Mouse (Mus musculus) heart, postnatal 10 days (tissue): ENCODE results near the gene Vav3. TPM values are rescaled to one million over a fixed set of nuclear protein-coding genes. Genes with fewer than 3 reads are reported as not detected.

ENCODE experiments used
- DNase-seq, 2 experiments: peaks; one replicate each; pipeline ENCODE4 v3.0.0; 2021
- intact Hi-C: fragments of 180-260 bp; cut with DNase I; formaldehyde crosslinking; loops from one replicate; pipeline ENCODE4 v1.15.1; 2025
- total RNA-seq, 2 experiments: library from RNA; stranded (reverse); gene quantifications; 2 replicates each; pipeline ENCODE4 v1.2.3; 2021

The Vav3 gene
- total RNA-seq, 2 experiments from 2014 or later, result 12.5 to 18.7 TPM

DNA sequence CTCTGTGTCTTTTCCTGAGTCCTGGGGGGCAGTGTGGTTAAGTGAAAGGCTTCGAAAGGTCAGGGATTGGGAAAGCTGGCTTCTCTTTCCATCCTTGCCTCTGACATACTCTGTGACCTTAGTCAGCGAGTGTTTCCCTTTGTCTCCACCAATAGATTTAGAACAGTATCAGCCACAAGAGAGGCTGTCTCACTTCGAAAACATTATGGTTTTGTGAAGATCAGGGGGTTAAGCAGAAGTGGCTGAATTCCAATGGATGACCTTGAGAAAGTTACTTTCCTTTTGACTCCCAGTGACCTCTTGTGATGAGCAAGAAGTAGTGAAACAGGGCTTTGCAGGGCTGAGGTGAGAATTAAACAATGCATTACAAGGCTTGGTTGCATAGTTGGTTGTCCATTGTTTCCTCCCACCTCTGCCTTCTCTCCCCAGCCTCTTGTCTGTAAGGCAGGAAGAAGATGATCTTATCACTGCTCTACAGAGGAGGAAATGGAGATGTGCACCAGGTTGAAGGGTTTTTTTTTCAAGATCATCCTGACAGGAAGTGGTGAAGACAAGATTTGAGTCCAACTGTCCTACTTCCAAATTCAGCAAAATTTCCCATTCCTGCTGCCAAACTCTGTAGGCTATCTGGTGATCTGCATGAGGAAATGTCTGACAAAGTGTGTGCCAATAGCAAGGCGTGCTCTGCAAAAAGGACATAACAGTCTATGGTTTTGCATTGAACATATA is 11.7 kb downstream of the Vav3 start:
- intact Hi-C loops, result no loop called here
- DNase-seq, result peak; percentile 17 to 21

DNA sequence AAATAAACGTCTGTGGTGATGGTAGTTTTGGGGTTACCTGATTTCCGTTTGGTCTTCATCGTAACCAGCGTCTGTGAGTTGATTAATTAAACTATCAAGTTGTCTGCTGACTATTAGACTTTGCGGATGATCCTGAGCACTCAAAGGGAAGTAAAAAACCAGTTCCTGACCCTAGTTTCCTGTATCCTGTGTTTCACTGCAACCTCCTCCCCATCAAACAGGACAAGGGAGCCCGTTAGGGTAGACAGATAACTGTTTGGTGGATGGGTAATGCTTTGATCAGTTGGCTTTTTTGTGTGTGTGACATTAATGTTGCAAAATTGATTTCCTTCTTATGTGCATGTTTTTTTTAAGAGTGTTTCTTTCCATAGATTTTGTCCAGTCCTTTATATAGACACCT is 12.2 kb downstream of the Vav3 start:
- intact Hi-C loops, result no loop called here

DNA sequence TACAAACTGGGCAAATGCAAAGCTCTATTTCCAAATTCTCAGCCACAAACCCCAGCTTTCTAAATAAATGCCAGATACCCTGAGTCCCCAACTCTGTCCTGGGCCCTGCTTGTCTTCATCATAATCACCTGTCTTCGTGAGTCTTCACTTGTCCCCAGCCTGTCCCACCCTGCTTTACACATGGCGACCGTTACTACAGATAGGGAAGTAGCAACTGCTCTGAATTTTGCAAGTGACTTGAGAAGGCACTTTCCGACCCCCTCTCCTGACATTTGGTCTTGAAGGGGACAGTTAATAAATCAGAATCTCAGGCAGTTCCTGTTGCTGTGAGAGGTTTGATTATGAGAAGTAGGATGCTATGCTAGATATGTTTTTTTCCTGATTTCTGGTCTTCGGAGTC is 13.4 kb downstream of the Vav3 start:
- no peak for DNase-seq
- intact Hi-C loops, result no loop called here

More for the DNA sequence above, 12.2 kb downstream of the Vav3 start:
- DNase-seq, result no peak

DNA sequence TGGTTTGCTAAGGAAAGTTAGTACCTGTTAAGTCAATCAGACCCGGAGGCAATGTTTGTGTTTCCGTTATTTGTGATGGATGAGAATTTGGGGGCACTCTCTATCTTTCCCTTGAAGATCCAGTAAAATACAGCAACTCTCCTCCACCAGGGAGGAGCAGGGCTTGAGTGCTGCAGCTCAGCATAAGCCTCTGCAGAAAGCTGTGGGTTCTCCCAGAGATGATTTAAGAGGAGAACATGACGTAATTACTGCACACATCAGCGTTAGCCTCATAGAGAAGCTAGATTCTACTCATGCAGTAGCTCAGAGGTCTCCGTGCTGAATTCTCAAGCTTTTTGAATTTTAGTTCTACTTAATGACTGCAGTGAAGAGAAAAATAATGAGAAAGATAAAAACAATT is 14.7 kb downstream of the Vav3 start:
- no peak for DNase-seq
- intact Hi-C loops, result no loop called here

DNA sequence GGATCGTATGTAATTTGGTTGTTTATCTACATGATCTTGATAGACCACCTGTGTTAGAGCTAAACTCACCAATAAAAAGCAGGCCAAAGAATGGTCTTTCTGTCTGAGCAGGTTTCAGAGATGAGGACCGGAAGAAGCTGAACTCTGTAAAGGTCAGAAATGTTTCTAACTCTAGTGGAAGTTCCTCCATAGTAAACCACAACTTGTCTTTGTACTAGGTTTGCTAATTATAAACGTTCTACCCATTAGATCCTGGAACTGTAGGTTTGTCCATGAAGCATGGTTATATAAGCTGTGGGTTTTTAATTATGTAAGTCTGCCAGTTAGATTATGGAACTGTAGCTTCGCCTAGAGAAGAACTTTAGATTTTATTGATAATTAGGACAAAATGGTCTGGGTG is 20.3 kb downstream of the Vav3 start:
- intact Hi-C loops, result no loop called here
- DNase-seq, result no peak

DNA sequence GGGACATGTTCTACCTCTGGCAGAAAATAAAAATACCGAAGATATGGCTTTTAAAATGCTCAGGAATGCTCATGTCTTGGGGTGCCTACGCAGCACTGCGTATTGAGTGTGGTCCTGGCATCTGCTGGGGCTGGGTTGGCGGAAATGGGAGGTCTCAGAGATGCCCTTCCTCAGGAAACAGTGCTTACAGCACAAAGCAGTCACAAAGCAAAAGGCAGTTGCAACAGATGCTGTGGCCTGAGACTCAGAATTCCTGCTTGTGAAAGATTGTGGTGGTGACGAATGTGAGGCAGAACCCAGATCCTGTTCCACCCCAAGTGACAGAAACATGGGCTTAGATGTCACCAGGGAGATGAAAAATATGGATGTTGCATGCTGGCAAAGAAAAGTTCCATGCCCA is 21.4 kb downstream of the Vav3 start:
- DNase-seq, result peak in 1 of 2 experiments; percentile 29
- intact Hi-C loops, result no loop called here

DNA sequence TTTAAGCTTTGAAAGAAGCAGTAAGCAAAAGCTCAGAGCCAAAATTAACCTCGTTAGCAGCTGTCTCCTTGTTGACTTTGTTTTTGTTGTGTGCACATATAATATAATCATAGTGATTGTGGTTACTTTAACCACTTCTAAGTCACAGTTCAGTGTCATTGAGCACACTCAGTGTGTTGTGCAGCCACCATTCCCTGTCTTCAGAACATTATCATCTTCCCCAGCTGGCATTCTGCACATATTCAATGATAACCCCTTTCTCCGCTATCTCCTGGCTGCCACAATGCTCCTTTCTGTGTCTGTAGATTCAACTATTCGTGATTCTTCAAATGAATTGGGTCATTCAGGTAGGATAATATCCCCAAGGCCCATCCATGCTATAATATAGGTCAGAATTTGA is 21.9 kb downstream of the Vav3 start:
- no peak for DNase-seq
- intact Hi-C loops, result no loop called here

DNA sequence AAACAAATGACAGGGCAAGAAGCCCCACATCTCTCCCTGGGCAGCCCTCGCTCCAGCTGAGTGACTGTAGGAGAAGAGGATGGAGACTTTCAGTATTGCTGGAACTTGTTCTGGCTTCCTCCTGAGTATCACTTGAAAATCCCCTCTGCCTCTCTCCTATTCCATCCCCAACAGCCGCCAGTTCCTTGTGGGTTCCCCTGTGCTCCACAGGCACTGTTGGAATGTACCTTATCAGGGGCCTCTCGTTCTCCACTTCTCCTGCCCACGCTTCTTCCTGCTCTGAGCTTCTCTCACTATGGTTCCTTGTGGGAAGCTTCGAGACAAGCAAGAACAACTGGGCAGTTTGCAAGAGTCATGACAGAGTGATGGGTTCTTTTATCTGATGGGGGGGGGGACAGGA is 23.1 kb downstream of the Vav3 start:
- no peak for DNase-seq
- intact Hi-C loops, result no loop called here

DNA sequence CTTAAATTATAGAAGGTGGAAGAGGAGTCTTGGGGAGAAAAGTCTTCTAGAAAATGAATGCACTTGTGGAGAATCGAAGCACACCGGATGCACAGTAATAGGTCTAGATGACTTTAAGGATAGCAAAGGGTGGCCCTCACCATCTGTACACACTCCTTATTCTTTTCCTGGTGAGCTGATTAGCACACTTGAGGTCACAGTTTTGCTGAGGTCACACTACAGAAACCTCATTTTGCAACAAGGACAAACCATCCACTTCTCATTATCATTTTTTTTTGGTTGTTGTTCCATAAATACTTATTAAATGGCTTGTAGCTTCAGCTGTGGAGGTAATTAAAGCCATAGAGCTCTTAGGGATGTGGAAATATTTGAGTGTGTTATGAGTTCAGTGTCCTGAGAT is 25.4 kb downstream of the Vav3 start:
- no peak for DNase-seq
- intact Hi-C loops, result no loop called here

DNA sequence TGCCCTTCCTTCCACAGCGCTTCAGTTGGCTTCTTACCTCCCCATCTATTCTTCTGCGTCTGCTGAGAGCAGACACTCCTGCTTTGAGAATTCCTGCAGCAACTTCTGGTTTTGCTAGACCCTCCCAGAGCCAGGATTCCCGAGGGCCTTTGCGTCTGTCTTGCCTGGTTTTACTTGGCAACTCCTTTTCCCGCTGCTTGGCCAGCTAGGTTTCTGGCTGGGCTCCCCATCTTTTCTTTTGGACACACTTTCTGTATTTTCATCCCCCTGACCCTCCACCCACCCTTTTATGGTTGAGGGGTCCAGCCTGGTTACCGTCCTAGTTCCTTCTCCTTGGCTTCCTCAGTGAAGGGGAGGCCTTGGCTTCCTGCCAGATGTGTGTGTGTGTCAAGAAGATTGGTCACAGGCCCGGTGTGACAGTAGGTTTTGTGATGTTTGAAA is 26.0 kb downstream of the Vav3 start:
- peak; percentile 42 to 58 for DNase-seq
- intact Hi-C loops, result no loop called here

DNA sequence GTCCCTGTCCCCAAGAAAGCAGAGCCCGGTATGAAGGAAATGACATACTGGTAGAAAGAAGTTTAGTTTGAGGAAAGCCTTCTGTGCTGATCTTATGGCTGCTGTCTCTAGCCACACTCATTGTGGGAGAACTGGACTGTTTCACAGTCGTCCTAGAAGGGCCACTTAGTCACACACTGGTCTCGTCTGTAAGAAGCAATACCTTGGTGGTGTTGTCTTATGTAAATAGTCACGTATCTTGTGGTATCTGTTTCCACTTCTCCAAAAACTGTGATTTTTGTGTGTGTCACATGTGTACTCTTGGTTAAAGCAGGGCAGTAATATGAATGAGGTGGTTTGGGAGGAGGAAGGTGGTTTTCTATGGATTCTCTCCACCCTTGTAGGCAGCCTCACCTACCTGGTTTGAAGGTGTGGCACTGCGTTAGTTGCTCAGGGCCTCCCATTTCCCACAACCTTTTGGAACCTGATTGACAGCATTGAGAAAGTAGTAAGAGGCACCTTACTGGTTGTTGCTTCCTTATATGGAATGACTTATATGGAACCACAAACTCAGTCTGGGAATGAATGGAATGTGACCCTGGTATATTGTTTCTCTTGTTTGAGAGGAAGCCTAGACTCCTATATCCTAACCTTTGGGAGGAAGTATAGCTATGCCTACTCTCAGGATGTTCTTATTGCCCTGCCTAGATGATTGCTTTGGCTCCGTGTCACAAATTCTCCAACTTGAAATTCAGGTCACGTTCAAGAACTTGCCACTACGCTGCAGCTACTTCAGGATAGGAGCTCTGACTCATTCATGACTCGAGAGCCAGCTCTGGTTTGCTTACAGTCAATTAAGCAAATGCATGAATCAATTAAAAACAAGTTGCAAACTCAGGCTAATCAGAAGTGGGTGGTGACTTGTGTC is 28.2 kb downstream of the Vav3 start:
- DNase-seq, result no peak

DNA sequence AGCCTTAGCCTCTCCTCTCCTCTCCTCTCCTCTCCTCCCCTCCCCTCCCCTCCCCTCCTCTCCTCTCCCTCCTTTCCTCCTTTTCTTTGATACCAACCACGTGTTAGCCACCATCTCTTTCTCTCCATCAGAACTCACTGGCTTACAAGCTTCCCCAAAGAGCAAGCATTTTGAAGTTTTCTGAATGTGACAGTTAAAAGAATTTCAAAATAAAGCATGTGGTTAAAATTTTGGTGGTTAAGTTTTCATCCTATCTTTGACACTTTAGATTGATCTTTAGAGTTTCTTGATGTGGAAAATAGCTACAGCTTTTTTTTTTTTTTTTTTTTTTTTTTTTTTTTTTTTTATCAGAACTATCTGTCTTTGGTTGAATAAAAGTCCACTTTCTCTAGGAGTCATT is 31.1 kb downstream of the Vav3 start:
- intact Hi-C loops, result no loop called here
- no peak for DNase-seq

More for the DNA sequence above, 28.2 kb downstream of the Vav3 start:
- intact Hi-C loops, result no loop called here

DNA sequence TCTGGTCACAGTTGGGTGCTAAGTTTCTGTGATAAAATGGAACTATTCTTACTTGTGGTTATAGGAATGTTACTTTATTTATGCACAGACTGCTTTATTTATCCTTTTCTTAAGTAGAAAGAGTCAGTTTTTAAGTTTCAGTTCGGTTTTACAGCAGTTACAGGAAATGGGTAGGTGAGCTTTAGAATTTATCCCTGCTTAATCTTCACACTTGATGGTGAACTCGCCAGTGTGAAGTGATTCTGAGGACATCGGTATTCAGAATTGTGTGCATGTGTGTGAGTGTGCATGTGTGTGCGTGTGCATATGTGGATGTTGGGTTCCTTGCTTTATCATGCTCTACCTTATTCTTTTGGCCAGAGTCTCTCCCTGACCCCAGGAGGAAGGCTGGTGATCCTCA is 32.2 kb downstream of the Vav3 start:
- intact Hi-C loops, result no loop called here
- no peak for DNase-seq

DNA sequence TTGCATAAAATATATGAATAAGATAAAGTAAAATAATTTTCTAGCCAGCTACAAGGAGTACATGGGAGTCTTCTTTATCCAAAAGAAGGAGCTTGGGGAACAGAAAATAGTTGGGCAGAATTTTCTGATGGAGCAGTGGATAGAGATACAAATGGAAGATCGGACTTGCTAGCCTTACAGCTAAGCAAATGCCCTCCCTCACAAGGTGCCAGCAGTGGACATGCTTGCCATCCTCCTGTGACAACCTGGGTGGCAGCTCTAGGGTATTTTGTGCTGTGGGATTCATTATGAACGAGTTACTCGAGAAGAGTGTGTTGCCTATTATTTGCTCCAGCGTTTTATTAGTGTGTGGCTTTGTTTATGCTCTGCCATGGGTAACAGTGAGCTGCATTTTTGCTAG is 37.8 kb downstream of the Vav3 start:
- no peak for DNase-seq
- intact Hi-C loops, result no loop called here

DNA sequence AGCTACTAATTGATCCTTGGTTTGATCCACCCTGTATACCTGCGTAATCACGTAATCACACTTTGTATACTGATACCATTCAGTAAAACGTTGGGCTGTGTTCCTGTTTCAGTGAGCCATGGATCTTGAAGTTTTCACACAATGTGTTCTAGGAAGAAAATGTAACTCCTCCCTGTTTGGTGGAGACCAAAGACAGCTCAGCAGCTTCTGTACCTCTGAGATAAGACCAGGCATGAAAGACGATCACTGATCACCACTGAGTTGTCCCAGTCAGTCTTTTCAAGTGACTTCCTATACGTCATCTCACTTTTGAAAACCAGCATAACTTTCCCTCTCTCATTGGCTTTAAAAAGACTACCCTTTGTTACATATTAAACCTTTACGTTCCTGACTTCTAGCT is 38.2 kb downstream of the Vav3 start:
- intact Hi-C loops, result no loop called here
- DNase-seq, result no peak

DNA sequence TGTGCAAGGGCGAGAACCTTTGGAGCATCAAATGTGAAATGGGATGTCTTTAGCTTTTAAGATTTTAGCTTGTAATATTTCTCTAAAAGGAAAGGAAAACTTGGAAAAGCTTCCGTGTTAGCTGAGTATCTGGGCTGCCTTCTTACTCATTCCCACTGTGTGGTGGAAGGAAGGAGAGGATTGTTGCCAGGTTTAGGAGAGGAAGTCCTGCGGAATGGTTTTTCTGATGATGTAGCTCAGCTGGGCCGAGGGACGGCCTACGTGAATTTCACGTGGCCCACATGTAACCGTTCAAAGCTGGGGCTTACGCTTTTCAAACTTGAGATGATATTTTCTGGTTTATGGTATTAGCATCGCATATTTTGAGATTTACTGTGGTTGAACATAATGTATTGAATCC is 48.3 kb downstream of the Vav3 start:
- DNase-seq, result peak in 1 of 2 experiments; percentile 17
- intact Hi-C loops, result no loop called here

DNA sequence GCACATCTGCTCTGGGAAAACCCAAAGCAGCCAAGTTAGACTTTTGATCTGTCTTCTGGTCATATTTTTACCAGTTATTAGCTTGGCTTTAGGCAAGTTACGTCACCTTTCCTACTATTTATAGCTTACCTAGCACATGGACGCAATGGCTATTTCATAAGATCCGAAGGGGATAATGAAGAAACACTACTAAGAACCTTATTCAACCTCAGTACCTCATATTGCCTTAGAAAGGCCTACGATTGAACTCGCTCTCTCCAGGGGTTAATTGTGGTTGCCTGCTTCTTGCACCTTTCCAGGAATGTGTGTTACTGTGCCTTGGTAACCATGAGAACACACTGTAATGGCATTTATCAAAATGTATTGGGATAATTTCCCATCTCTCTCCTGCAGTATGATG is 61.1 kb downstream of the Vav3 start:
- DNase-seq, result no peak
- intact Hi-C loops, result no loop called here

DNA sequence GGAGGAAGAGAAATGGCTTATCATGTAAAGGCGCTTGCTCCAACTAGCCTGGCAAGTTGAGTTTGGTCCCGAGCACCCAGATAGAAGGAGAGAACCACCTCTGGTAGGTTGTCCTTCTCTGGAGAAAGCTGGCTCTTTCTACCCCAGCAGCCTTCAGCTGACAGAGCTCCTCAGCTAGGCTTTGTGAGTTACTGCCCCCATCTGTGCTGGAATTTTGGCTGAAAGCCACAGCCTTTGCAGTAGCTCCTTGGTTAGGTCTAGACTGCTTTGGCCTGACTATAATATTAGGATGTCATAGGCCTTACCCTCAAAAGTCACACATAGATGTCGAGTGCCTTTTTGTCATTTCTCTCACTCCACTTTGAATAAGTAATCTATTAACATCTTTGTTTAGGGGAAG is 70.8 kb downstream of the Vav3 start:
- intact Hi-C loops, result no loop called here
- DNase-seq, result no peak

DNA sequence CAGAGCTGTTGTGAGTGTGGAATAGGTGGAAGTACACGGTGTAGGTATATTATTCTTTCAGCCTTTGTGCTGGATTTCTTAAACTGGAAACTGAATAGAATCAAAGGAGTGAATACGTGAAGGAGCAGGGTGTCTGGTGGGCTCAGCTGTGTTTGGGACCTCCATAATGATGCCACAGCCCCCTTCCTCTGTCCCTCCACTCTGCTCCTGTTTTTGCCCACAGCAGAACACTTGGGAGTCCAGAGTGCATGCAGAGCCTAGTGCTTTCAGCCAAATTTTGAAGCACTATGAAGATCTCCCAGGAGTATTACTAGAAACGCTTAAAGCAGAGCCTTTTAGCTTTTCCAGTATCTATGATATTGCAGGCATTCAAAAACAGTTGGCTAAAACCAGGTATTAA is 80.0 kb downstream of the Vav3 start:
- no peak for DNase-seq
- intact Hi-C loops, result no loop called here

DNA sequence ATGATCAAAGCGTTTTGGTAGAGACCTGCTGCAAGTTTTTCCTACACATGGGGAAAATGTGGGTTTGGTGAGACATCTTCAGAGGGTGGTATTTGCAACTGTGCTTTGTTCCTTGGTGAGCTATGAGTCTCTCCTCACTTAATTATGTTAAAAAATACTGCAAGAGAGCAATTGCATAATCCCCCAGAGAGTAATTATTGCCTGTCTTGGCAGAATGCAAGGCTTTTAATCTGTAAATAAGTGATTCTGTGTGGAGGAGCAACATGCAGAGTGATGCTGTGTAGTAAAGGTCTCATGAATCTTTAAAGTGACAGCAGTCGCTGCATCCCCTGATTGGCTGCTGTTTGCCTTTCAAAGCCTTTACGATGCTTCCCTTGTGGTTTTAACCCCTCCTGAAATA is 80.6 kb downstream of the Vav3 start:
- DNase-seq, result peak; percentile 18 to 22
- intact Hi-C loops, result no loop called here

DNA sequence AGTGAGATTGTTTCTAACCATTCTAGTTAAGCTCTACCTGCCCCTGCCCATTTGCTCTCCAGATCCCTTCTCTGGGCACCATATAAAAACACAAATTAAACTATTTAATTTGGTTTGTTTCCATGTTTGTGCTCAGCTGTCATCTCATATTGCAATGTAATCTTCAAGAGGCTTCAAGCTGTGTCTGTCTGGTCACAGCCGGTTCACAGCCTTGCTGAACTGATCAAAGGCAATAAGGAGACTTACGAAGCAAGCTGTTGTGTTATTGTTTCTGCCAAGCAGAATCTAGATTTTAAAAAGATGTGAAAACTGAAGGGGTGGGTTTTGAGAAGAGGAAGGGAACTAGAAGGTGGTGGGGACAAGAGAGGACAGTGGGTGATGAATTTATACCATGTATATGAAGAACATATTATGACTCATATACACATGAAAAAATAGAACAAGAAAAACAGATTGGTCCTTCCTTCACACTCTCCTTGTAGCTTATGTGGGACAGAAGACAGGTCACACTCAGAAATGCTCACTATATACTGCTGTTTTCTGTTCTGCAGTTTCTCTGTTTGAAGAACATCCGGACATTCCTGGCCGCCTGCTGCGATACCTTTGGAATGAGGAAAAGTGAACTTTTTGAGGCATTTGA is 83.1 kb downstream of the Vav3 start:
- intact Hi-C loops, result no loop called here

DNA sequence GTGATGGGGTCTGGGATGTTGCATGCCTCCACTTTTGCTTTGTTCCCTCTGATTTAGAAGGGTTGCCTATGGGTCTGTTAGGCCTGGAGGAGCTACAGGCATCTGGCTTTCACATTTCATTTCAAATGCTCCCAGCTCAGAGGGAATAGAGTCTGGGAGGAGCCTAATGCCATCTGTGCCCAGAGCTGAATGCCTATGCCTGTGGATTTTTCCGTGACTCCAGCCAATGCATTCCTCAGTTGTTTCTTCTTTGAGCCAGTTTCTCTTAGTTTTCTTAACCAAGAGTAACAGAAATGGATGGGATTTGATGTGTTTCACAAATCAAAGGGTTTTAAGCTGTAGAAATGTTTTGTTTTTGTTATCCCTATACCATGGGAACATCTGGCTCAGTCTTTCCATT is 90.8 kb downstream of the Vav3 start:
- DNase-seq, result no peak
- intact Hi-C loops, result no loop called here

More for the DNA sequence above, 83.1 kb downstream of the Vav3 start:
- DNase-seq, result no peak
